Mouse (Mus musculus) embryonic fibroblast, embryonic 13.5 days (primary cell): ENCODE results near the gene Slc30a4.

Experiments
- CTCF ChIP-seq: IDR thresholded peaks from 2 replicates; pipeline ENCODE4 v1.5.1; 2011; ENCODE audit warnings: mild to moderate bottlenecking, control low read depth, low read length, moderate library complexity, borderline replicate concordance; ENCODE audit not compliant: insufficient read depth
- POLR2A ChIP-seq: IDR thresholded peaks from 2 replicates; pipeline ENCODE4 v1.6.1; 2011; ENCODE audit warnings: low read depth, mild to moderate bottlenecking, control low read depth, low read length, moderate library complexity

DNA sequence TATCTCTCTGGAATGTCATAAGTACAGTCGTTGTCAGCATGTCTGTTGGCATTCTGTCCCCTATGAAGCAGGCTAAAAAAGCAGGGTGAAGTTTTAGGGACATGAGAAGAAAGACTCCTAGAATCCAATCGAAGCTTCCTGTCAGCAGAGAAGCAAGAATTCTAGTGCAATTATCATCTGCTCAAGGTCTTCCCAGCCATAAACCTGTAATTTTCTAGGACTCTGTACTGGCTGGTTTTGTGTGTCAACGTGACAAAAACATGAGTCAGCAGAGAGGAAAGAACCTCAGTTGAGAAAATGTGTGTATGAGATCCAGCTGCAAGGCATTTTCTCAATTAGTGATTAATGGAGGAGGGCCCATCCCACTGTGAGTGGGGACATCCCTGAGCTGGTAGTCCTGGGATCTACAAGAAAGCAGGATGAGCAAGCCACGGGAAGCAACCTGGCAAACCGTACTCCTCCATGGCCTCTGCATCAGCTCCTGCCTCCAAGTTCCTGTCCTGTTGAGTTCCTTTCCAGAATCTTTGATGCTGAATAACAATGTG lies 12.8 kb upstream of the Slc30a4 start:
- TF ChIP-seq POLR2A (no peak), CTCF (no peak)
